Mouse (Mus musculus): ENCODE measurements at regions not wholly inside any gene's neighbourhood (a gene's known extent, or its start where the extent isn't known, plus 50 kb on each side); places are given as distances from the start of the nearest gene placed in this dataset.

DNA sequence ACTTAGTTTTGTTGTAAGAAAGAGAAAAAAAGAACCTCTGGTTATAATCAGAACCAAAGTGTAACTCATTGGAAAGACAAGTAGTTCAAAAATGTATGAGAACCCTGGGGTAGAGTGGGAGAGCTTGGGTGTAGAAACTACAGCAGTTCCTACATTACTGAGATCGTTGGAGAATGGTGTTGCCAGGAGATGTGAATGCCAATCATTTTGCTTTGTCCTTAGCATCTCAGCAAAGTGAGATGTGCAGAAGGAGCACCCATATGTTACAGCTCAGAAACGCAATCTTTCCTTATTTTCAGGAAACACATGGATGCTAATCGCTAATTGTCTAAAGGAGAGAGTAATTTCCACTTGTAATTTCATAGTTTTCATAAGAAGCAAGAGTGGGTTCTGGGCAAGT, 286.2 kb upstream of the Mctp2 start:
- peak; percentile 90 for DNase-seq (ENCODE audit: low read depth)
- no peak for TF ChIP-seq POLR2A (IDR thresholded peaks at IDR 0.05; ENCODE audit: borderline replicate concordance, extremely low read depth, insufficient read depth, insufficient read length, poor library complexity, severe bottlenecking)
- no peak for TF ChIP-seq CTCF (IDR thresholded peaks at IDR 0.05; ENCODE audit: borderline replicate concordance, extremely low read depth, insufficient read depth, insufficient read length)

DNA sequence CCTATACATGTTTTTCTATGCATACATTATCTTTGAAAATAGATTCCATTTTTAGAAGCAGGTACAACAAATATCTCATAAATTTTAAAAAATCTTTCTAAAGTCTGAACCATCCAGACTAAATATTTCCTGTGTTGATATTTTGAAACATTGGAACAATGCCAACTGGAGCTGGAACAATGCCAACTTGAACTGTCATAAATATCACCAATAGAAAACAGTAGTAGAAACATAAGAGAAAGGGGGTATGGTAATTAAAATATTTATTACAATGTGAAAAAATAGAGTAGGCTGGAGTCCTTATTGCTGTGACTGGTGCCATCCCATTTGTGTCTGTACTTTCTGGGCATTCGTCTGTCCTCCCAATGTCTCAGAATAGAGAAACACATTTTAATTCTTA, 286.9 kb upstream of the Mctp2 start:
- DNase-seq (ENCODE audit: low read depth) = peak; percentile 61
- TF ChIP-seq CTCF (IDR thresholded peaks at IDR 0.05; ENCODE audit: borderline replicate concordance, extremely low read depth, insufficient read depth, insufficient read length) = no peak
- TF ChIP-seq POLR2A (IDR thresholded peaks at IDR 0.05; ENCODE audit: borderline replicate concordance, extremely low read depth, insufficient read depth, insufficient read length, poor library complexity, severe bottlenecking) = no peak

GRCm38 (mm10) chr7:72594741-72595140, 288.3 kb upstream of the Mctp2 start:
- no peak for DNase-seq (ENCODE audit: low read depth)
- TF ChIP-seq POLR2A (IDR thresholded peaks at IDR 0.05; ENCODE audit: borderline replicate concordance, extremely low read depth, insufficient read depth, insufficient read length, poor library complexity, severe bottlenecking) (no peak), CTCF (IDR thresholded peaks at IDR 0.05; ENCODE audit: borderline replicate concordance, extremely low read depth, insufficient read depth, insufficient read length) (no peak)

- DNase-seq (ENCODE audit: low read depth) = no peak
Observed at GRCm38 (mm10) chr7:72596985-72597384, 290.6 kb upstream of the Mctp2 start.

DNA sequence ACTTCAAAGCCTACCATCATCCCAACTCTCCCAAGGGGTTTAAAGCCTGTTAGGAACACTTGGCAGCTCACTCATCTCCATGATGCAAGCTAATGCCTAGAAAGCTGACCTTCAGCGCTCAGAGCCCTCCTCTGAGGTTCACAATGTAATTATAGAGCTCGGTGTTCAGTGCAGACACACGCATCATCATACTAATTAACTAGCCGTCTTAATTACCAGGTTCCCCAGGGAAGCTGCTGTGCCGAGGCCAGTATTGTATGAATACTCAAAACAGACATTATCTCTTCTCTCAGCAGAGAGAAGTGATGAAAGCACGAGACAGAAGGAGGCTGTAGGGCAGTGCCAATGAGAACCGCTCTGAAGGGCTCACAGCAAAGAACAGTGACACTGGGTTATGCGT, 295.5 kb upstream of the Mctp2 start:
- TF ChIP-seq CTCF (IDR thresholded peaks at IDR 0.05; ENCODE audit: borderline replicate concordance, extremely low read depth, insufficient read depth, insufficient read length) (no peak), POLR2A (IDR thresholded peaks at IDR 0.05; ENCODE audit: borderline replicate concordance, extremely low read depth, insufficient read depth, insufficient read length, poor library complexity, severe bottlenecking) (no peak)
- DNase-seq (ENCODE audit: low read depth) = peak; percentile 93

More at GRCm38 (mm10) chr7:72596985-72597384, 290.6 kb upstream of the Mctp2 start:
- TF ChIP-seq POLR2A (IDR thresholded peaks at IDR 0.05; ENCODE audit: borderline replicate concordance, extremely low read depth, insufficient read depth, insufficient read length, poor library complexity, severe bottlenecking) = no peak
- no peak for TF ChIP-seq CTCF (IDR thresholded peaks at IDR 0.05; ENCODE audit: borderline replicate concordance, extremely low read depth, insufficient read depth, insufficient read length)

DNA sequence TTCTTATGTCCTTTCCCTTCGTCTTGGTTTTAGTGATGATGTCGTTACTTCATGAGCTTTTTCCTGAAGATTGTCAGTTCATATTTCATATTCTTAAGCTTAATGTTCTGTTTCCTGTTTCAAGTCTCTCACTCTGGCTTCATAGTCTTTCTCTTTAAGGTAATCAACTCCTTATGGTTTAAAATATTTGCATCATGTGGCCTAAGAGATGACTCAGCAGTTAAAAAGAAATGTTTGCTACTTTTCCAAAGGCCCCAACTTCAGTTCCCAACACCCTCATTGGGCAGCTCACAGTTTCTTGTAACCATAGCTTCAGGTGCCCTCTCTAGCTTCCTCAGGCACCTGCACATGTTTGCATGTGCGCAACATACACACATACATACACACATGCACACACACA, 303.4 kb upstream of the Mctp2 start:
- DNase-seq (ENCODE audit: low read depth) = no peak

DNA sequence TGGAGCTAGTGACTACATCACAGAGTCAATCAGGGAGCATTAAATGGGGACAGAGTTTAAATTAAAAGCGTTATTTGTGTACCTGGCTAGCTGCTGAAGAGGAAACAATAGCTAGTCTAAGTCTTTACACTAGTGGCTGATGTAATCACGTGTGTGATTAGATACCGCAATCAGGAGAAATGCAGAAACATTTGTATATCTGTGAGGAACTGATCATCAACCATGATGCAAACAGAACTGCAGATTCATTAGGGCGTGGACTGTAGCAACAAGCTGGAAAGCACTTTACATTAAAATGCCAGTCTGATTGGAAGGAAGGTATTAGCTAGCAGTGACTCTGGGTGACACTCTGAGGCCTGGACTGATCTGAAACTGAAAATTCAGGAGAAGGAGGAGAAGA, 308.8 kb upstream of the Mctp2 start:
- DNase-seq (ENCODE audit: low read depth) = no peak
- TF ChIP-seq CTCF (IDR thresholded peaks at IDR 0.05; ENCODE audit: borderline replicate concordance, extremely low read depth, insufficient read depth, insufficient read length) (no peak), POLR2A (IDR thresholded peaks at IDR 0.05; ENCODE audit: borderline replicate concordance, extremely low read depth, insufficient read depth, insufficient read length, poor library complexity, severe bottlenecking) (no peak)

More for the DNA sequence above, 303.4 kb upstream of the Mctp2 start:
- no peak for TF ChIP-seq POLR2A (IDR thresholded peaks at IDR 0.05; ENCODE audit: borderline replicate concordance, extremely low read depth, insufficient read depth, insufficient read length, poor library complexity, severe bottlenecking)
- TF ChIP-seq CTCF (IDR thresholded peaks at IDR 0.05; ENCODE audit: borderline replicate concordance, extremely low read depth, insufficient read depth, insufficient read length) = no peak

GRCm38 (mm10) chr7:72627369-72627768, 321.0 kb upstream of the Mctp2 start:
- TF ChIP-seq POLR2A (IDR thresholded peaks at IDR 0.05; ENCODE audit: borderline replicate concordance, extremely low read depth, insufficient read depth, insufficient read length, poor library complexity, severe bottlenecking) = no peak
- no peak for TF ChIP-seq CTCF (IDR thresholded peaks at IDR 0.05; ENCODE audit: borderline replicate concordance, extremely low read depth, insufficient read depth, insufficient read length)
- DNase-seq (ENCODE audit: low read depth) = peak; percentile 78

GRCm38 (mm10) chr7:72639566-72639965, 333.2 kb upstream of the Mctp2 start:
- TF ChIP-seq CTCF (IDR thresholded peaks at IDR 0.05; ENCODE audit: borderline replicate concordance, extremely low read depth, insufficient read depth, insufficient read length) = no peak
- no peak for TF ChIP-seq POLR2A (IDR thresholded peaks at IDR 0.05; ENCODE audit: borderline replicate concordance, extremely low read depth, insufficient read depth, insufficient read length, poor library complexity, severe bottlenecking)

GRCm38 (mm10) chr7:72675018-72675417, 368.6 kb upstream of the Mctp2 start:
- no peak for TF ChIP-seq POLR2A (IDR thresholded peaks at IDR 0.05; ENCODE audit: borderline replicate concordance, extremely low read depth, insufficient read depth, insufficient read length, poor library complexity, severe bottlenecking)
- no peak for TF ChIP-seq CTCF (IDR thresholded peaks at IDR 0.05; ENCODE audit: borderline replicate concordance, extremely low read depth, insufficient read depth, insufficient read length)
- peak; percentile 71 for DNase-seq (ENCODE audit: low read depth)

More at GRCm38 (mm10) chr7:72639566-72639965, 333.2 kb upstream of the Mctp2 start:
- DNase-seq (ENCODE audit: low read depth) = no peak

GRCm38 (mm10) chr7:72685803-72686202, 379.4 kb upstream of the Mctp2 start:
- TF ChIP-seq CTCF (IDR thresholded peaks at IDR 0.05; ENCODE audit: borderline replicate concordance, extremely low read depth, insufficient read depth, insufficient read length) = no peak
- TF ChIP-seq POLR2A (IDR thresholded peaks at IDR 0.05; ENCODE audit: borderline replicate concordance, extremely low read depth, insufficient read depth, insufficient read length, poor library complexity, severe bottlenecking) = no peak
- DNase-seq (ENCODE audit: low read depth) = peak; percentile 31

DNA sequence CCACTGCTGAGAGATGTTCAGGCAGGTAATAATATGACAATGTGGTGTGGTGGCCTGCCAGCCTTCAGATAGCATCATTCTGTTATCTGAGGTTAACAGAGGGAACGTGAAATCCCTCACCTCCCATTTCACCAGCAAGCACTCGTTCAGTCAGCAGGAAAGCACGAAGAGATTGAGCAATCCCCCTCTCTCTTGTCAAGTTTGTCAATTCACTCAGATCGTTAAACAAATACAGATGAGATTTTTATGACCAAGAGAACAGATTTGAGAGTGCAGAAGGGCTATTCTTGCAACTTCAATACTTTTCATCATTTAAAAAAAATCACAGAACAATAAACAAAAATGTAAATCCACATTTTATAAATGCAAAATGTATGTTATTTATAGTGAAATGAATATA, 380.9 kb upstream of the Mctp2 start:
- TF ChIP-seq CTCF (IDR thresholded peaks at IDR 0.05; ENCODE audit: borderline replicate concordance, extremely low read depth, insufficient read depth, insufficient read length) = no peak
- no peak for TF ChIP-seq POLR2A (IDR thresholded peaks at IDR 0.05; ENCODE audit: borderline replicate concordance, extremely low read depth, insufficient read depth, insufficient read length, poor library complexity, severe bottlenecking)
- DNase-seq (ENCODE audit: low read depth) = no peak

Data from brain, embryonic 14.5 days (tissue).